Mouse (Mus musculus): Measurements from ENCODE around the gene Gm4969.

The Gm4969 gene

GRCm38 (mm10) chr7:19136168-19136567 lies 18.0 kb upstream of the Gm4969 start:
- no peak for DNase-seq

- peak; percentile 99 for DNase-seq
Measured at GRCm38 (mm10) chr7:19131324-19131848, 13.2 kb upstream of the Gm4969 start.

- no peak for DNase-seq
Measured at GRCm38 (mm10) chr7:19130657-19131056, 12.5 kb upstream of the Gm4969 start.

- DNase-seq: no peak
Measured at GRCm38 (mm10) chr7:19129396-19129795, 11.2 kb upstream of the Gm4969 start.

GRCm38 (mm10) chr7:19127744-19128143 lies 9.6 kb upstream of the Gm4969 start:
- no peak for DNase-seq

- peak; percentile 56 for DNase-seq
Measured at GRCm38 (mm10) chr7:19124713-19125112, 6.5 kb upstream of the Gm4969 start.

GRCm38 (mm10) chr7:19121686-19122085 lies 3.5 kb upstream of the Gm4969 start:
- peak; percentile 46 for DNase-seq

GRCm38 (mm10) chr7:19119631-19120429 lies 1.7 kb upstream of the Gm4969 start, which contains the start of gene Fbxo46:
Fbxo46 (plus strand) TSS chr7:19119859.
- DNase-seq: peak; percentile 97

GRCm38 (mm10) chr7:19119083-19119482 lies 915 bp upstream of the Gm4969 start:
- DNase-seq: no peak

- no peak for DNase-seq
Measured at GRCm38 (mm10) chr7:19109565-19109964, 8.6 kb downstream of the Gm4969 start.

GRCm38 (mm10) chr7:19107436-19107835 lies 10.7 kb downstream of the Gm4969 start:
- no peak for DNase-seq

GRCm38 (mm10) chr7:19104486-19104885 lies 13.7 kb downstream of the Gm4969 start:
- DNase-seq: no peak

- no peak for DNase-seq
Measured at GRCm38 (mm10) chr7:19103741-19104140, 14.4 kb downstream of the Gm4969 start.

GRCm38 (mm10) chr7:19100290-19100689 lies 17.9 kb downstream of the Gm4969 start:
- no peak for DNase-seq

- DNase-seq: no peak
Measured at GRCm38 (mm10) chr7:19098811-19099210, 19.4 kb downstream of the Gm4969 start.

GRCm38 (mm10) chr7:19097863-19098262 lies 20.3 kb downstream of the Gm4969 start:
- DNase-seq: no peak

GRCm38 (mm10) chr7:19097217-19097616 lies 21.0 kb downstream of the Gm4969 start:
- no peak for DNase-seq

- no peak for DNase-seq
Measured at GRCm38 (mm10) chr7:19096421-19096976, 21.7 kb downstream of the Gm4969 start.

- DNase-seq: peak; percentile 64
Measured at GRCm38 (mm10) chr7:19095751-19096110, 22.4 kb downstream of the Gm4969 start.

GRCm38 (mm10) chr7:19094826-19095750 lies 23.1 kb downstream of the Gm4969 start:
- DNase-seq: peak; percentile 62

GRCm38 (mm10) chr7:19094471-19094825 lies 23.7 kb downstream of the Gm4969 start, which contains the start of gene Six5:
Six5 (plus strand) TSS chr7:19094594.
- DNase-seq: no peak

GRCm38 (mm10) chr7:19093537-19094385 lies 24.4 kb downstream of the Gm4969 start:
- DNase-seq: peak; percentile 98
